Mouse (Mus musculus): Measurements from ENCODE around the gene Cux2. TPM values are rescaled to one million over a fixed set of nuclear protein-coding genes. Genes with fewer than 3 reads are reported as not detected.

Gene Cux2
- total RNA-seq, 2 experiments from 2014 or later = 24.8 to 27.0 TPM

DNA sequence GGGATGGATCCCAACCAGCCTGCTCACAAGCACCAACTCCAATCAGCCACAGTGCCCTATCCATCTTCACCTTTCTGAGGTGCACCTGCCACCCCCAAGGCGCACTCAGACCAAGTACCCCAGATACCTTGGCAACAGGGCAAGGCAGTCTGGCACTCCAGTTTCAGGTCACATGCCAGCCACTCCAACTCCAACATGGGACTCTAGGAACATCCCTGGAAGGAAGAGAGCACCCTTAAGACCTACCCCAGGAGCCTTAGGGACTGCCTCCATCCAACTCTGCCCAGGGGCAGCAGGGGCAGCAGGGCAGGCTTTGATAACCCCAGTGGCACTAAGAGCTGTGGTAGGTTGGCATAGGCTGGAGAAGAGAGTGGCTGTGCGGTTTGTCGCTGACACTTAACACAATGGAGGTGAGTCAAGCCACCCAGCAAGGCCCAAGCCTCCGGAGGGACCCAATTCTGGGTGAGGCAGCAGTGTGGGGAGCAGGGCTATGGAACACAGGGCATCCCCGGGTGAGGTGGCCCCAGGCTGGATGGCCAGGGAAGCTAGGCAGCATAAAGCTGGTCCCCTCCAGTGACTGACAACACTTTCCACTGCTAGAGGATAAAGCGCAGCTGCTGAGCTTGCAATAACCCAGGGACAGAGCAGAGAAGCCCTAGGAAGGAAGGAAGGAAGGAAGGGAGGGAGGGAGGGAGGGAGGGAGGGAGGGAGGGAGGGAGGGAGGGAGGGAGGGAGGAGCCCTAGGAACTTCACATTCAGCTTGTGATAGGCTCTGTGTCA, 217.3 kb downstream of the Cux2 start:
- intact Hi-C loops (cut with DNase I) = no loop called here
- DNase-seq = no peak

DNA sequence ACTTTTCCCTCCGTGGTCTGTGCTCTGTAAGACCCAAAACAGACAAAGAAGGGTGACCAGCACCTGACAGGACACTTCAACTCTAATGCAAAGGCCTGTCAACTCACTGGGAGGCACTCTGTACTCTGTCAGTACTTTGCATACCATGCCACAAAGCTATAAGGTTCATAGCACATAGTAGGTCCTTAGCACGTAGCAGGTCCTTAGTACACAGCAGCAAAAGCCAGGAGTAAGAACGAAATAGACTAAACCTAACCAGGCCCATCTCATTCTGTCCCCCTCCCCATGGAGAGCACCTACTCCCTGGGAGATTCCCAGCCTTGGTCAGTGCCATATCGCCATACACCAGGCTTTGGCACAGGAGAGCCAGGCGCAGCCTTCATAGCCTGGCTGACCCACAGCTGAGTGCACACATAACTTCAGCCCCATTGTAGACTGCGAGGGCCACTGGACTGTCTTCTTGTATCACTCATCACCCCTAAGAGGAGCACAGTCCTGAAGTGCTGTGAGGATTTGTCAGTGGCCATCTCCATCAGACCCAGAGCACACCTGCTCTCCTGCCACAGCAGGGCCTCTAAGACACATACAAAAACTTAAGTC, 218.8 kb downstream of the Cux2 start:
- no peak for DNase-seq
- intact Hi-C loops (cut with DNase I) = no loop called here

DNA sequence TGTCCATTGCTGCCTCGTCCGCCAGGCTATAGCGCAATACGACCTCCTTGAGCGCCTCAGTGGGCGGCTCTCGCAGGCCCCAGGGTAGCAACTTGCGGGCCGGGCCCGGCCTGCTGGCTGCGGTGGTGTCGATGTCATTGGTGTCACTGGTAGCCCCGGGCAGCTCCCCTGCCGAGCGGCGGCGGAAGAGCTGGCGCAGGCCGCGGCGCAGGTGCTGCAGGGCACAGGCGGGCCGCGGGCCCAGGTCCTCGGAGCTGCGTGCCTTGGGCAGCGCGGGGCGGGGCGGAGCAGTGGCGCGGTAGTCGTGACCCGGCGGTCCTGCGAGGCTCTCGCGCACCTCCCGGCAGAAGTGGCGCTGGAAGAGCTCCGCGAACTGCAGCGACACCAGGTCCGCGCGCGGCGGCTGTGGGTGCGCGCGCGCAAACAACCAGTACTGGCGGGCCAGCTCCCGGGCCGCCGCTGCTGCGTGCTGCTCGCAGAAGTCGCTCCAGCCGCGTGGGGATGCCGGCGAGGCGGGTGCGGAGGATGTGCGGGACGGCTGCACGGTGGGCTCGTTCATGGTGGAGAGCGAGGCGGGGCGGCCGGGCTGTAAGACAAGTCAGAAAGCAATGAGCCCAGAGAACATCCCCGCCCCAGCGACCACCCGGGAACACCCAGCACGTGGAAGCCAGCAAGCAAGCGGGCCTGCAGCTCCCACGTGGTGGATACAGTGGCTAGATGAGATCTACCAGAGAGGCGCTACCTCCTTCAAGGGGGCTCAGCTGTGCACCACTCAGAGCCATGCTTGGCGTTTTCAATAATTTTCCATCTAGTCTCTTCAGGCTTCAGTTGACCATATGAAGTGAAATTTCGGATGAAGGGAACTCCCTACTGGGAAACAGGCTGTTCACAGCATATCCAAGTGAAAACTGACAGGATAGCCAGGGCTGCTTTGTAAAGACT, 221.1 kb downstream of the Cux2 start:
- intact Hi-C loops (cut with DNase I) = no loop called here
- no peak for DNase-seq

DNA sequence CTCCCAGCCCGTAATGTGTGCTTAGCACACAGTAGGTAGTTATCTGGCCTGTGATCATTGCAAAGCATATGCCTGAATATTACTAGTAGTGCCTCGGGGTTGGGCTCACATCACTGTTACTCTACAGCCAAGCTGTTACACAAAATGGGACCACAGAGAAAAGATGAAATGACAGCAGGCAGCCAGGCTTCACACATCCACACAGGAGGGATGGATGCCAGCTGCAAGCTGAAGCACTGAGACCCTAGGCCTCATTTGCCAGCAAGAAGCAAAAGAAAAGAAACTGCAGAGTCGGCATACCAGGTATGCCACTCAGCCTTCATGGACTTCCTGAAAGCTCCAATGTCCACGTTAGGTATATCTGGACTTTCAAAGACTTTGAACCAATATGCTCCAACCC, 222.0 kb downstream of the Cux2 start:
- no peak for DNase-seq
- intact Hi-C loops (cut with DNase I) = no loop called here

DNA sequence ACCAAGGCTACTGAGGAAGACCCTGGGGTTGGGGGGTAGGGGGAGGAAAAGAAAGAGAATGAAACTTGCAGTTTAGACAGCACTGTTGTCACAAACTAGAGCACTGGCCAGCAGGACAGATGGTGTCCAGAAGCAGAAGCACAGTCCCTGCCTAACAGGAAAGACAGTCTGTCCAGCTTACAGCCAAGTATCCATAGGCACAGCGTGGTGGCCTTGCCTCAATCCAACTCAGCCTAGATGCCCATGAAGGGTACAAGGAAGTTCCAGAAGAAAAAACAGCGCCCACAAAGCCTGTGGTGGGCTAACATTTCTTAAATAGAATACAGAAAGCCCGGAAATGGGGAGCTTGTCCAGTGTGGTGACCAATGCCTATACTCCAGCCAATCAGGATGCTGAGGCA, 224.3 kb downstream of the Cux2 start:
- intact Hi-C loops (cut with DNase I) = no loop called here

DNA sequence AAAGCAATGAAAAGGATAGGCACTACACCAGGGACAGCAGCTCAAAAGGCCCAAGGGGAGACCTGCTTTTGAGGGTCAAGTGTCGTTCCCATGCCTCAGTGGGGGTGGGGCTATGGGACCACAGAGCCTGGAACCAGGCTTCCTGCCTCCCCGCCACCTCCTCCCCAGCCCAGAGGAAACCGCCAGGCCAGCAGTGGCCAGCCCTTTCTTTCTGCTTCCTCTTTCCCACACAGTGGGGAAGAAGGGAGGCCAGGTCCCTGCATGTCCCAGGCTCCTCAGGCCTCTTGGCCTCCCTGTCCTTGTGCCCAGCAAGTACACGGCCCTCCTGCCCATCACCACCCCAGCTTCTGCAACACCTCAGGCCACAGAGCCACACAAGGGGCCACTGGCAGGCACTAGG, 225.8 kb downstream of the Cux2 start:
- intact Hi-C loops (cut with DNase I) = no loop called here

More for the DNA sequence above, 224.3 kb downstream of the Cux2 start:
- DNase-seq = no peak

DNA sequence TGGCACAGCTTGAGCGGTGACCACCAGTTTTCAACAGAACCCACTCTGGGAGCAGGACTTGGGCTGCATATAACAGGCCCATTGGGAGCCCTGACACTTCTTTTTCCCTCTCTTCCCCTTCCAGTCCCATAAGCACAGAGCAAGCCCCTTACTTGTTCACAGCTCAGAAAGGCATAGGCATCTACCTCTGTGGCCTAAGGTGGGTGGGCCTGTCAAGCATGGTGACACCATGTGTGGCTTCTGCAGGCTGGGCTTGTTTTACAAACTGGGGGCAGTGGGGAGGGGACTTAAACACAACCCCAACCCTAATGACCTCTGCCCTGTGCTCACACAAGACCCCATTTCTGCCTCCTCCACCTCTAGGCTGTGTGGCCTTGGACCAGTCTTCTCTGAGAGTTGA, 226.2 kb downstream of the Cux2 start:
- intact Hi-C loops (cut with DNase I) = no loop called here
- DNase-seq = no peak

More for the DNA sequence above, 225.8 kb downstream of the Cux2 start:
- peak; percentile 62 to 66 for DNase-seq

DNA sequence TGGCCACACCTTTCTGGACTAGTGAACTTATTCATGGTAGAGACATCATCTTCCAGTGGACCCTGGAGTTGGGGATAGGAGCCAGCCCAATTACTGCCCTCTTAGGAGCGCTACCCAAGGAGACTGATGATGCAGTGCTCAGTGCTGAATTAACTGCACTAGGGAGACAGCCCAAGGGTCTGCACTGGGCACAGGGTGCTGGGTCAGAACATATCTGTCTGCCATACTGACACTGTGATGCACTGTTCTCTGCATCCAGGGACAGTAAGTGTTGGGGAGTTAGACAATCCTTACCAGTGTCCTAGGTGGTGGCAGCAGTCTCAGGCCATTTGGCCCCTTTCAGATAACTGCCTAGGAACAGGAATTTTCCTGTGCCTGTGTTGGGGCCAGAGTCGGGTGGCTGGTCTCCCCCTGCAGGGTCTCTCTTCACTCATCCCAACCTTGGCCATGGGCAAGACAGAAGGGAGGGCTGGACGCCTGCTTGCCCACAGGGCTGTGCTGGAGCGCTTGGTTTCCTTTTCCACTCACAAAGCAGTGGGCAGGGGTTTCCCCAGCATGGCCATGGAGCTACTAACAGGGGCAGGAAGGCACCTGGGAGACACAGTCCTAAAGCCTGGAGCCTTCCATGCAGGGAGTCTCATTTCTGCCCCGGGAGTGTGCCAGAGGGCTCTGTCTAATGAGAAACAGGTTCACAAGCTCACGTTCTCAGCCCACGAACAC, 227.0 kb downstream of the Cux2 start:
- intact Hi-C loops (cut with DNase I) = no loop called here
- DNase-seq = no peak

DNA sequence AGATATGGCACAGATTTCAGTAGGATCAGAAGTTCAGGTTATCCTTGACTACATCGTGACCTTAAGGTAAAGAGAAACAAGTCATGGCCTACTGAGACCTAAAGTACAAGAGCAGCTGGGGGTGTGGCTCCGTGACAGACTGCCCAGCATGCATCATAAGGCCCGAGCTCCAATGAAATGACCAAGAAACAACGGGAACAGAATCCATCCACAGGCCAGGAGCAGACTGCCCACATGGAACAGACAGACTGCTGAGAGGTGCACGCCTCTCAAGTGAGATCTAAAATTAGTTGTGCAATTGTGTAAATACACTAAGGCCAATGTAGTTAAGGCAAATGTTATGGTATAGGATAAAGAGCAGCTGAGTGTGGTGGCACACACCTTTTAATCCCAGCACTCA, 228.3 kb downstream of the Cux2 start:
- DNase-seq = no peak
- intact Hi-C loops (cut with DNase I) = no loop called here

DNA sequence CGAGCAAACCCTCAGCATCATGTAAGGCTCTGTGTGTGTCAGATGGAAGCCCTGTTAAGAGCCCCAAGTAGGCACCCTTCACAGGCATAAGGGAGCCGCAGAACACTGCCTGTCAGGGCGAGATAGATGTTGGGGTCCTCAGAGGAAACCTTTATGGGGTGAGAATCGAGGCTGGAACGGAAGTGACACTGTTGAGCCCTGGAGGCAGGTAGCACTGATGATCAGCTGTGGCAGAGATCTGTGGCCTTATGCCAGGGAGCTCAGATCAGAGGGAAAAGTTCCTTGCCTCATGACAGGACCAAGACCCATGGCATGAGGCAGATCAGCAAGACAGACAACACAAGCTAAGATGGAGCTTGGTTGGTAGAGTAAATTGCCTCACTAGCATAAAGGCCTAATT, 228.8 kb downstream of the Cux2 start:
- DNase-seq = peak in 1 of 2 experiments; percentile 4
- intact Hi-C loops (cut with DNase I) = no loop called here

DNA sequence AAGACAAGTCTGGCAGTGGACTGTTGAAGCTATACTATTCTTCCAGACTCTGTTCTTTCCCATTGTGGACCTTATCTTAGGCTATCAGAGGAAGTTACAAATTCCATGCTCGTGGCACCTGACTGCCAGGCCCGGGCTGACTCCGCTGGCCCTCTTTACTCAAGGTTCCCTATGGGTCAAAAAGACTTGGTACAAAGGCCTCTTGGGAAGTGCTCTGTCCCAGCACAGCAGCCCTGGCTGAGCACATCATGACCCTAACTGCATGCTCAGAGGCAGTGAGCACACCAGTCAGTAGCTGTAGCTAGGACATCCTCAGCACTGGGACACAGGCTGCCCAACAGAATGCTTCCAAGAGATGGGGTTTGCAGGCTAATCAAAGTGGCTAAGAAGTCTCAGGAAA, 229.2 kb downstream of the Cux2 start:
- DNase-seq = peak in 1 of 2 experiments; percentile 1
- intact Hi-C loops (cut with DNase I) = no loop called here

DNA sequence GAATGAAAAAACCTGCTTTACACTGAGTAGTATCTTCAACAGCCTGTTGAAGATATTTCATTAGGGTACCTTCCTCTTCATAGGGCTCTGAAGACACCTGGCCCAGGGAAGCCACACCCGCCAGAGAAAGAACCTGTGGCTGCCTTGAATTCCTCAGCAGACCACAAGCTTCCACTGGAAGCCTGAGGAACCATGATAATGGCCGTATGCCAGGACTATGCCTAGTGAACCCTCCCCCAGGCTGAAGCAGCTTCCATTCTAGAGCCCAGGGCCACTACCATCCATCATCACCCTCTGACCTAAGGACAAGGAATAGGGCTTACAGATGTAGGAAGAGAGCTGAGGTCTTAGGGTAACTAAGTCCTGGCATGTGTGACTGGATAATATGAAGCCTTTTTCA, 229.7 kb downstream of the Cux2 start:
- intact Hi-C loops (cut with DNase I) = no loop called here
- peak in 1 of 2 experiments; percentile 14 for DNase-seq

DNA sequence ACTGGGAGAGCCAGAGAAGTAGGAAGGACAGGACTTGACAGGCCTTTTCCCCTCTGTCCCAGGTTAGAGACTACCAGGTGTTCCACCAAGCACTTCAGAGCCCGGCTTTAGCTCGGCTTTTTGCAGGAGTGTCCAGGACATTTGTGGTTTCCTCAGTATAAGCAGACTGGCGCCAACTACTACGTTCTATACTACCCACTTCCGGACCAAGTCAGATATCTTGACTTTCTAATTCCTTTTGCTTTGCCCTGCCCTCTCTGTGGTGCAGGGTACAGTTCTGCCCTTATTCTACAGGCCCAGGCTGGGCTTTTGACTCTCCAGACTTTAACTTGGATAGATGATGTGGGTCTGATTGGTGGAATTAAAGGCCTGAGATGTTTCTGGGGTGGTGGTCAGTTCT, 230.3 kb downstream of the Cux2 start:
- peak in 1 of 2 experiments; percentile 0 for DNase-seq
- intact Hi-C loops (cut with DNase I) = no loop called here

DNA sequence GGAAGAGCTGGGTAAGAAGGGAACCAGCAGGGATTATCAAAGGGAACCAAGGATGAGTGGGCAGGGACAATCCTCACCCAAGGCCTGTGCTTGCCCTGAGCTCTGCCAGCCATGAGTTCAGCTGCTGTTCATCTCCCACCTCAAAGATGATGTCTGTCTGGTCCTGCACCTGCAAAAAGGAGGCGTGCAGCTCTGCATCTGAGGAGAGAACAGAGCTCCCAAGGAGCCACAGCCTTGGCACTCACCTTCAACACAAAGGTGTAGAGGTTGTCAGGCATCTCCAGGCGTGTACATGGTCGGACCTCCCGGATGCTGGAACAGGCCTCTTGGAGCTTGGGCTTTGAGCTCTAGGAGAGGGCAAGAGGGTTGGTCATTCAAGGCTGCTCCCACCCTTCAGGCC, 231.0 kb downstream of the Cux2 start:
- intact Hi-C loops (cut with DNase I) = no loop called here
- peak in 1 of 2 experiments; percentile 4 for DNase-seq

DNA sequence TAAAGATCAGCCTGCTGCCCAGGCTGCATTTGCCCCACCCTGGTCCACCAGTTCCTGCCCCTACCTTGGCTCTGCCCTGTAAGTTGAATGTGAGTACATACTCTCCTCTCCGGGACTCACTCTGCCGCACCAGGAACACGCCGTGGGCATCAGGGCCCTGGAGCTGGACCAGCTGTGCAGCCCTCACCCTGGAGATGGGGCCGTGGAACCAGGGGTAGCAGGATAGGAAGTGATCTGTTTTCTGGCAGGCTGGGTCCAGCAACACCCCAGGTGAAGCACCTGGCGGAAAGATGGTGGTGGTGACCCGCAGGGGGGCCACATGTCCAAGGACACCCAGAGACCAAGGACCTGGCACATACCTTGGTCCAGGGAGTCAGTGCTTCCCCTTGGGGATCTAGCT, 231.5 kb downstream of the Cux2 start:
- intact Hi-C loops (cut with DNase I) = no loop called here
- DNase-seq = peak in 1 of 2 experiments; percentile 2

DNA sequence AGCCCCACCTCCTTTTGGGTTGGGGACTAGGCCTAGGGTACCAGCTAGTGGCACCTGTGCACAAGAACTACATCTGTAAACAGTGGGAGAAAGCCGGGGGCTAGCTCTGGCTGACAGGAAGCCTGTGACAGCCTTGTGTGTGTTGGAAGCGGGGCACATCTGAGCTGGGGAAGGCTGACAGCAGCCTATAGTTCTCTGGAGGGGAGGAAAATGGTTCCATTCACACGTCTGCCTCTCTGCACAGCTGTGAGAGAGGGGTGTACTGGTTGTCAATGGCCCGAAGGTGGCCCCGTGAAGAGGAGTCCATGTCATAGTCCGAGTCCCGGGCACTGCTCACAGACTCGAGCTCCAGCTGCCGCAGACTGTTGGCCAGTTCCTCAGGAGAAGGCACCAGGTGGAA, 232.4 kb downstream of the Cux2 start:
- no peak for DNase-seq
- intact Hi-C loops (cut with DNase I) = no loop called here

DNA sequence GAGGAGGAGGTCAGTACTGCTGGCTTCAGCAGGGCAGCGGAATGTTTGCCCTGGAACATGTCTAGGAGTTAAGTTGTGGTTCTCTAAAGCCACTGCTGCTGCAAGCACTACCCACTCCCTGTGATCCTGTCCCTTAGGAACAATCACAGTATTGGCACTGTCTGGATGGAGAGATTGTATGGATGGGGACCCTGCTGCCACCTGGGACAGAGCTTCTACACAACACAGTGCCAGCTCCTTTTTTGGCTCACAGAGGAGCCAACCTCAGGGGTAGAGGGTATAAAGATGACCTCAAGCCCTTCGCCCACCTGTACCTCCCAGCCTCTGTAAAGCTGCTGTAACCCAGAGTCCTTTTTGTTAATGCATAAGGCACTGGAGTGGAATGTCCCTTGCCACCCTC, 233.3 kb downstream of the Cux2 start:
- intact Hi-C loops (cut with DNase I) = no loop called here

DNA sequence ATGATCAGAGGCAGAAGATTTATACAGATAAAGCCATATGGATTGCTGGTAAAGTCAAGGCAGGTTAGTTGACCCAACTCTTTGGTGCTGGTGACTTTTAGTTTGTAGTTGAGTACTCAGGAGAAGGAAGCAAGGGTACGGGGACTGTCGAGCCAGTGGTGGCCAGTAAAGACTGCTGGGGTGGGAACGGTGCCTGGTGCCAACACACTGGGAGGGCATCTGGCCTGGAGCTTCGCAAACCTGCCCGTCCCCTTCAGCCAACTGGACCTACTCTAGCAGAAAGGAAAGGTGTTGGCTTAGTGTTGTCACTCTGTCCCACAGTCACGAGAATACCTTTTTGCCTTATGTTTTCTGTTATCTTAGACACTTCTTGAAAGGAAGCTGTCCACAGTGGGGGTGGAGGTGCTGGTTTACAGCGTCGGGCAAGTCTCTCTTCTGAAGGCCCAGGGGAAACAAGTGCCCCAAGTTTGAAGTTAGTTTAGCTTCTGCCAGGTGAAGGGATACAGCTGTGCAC, 234.0 kb downstream of the Cux2 start:
- intact Hi-C loops (cut with DNase I) = loop anchor here (1.0 kb wide), 1 partner anchor 26 kb away; no protein-coding TSS in a partner anchor
- DNase-seq = peak in 1 of 2 experiments; percentile 5

More for the DNA sequence above, 233.3 kb downstream of the Cux2 start:
- no peak for DNase-seq

DNA sequence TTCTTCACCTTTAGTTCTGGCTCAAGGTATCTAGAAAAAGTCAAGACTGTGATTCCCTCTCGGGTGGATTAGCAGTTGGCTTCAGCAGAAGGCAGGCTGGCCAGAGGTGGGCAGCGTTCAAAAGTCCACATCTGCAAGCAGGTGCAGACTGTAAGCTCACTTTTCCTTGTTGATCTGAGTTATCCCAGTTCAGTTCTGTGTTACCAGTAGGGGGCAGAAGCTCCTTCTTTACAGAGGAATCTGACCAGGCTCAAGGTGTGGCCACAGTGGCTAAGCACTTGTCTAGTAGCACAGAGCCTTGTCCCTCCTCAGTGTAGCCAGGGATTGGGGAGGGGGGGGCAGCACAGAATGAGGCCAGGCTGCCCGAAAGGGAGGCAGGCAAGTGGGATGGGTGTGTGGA, 234.8 kb downstream of the Cux2 start:
- peak; percentile 73 to 79 for DNase-seq
- intact Hi-C loops (cut with DNase I) = loop anchor here (1.0 kb wide), 1 partner anchor 27 kb away; no protein-coding TSS in a partner anchor

DNA sequence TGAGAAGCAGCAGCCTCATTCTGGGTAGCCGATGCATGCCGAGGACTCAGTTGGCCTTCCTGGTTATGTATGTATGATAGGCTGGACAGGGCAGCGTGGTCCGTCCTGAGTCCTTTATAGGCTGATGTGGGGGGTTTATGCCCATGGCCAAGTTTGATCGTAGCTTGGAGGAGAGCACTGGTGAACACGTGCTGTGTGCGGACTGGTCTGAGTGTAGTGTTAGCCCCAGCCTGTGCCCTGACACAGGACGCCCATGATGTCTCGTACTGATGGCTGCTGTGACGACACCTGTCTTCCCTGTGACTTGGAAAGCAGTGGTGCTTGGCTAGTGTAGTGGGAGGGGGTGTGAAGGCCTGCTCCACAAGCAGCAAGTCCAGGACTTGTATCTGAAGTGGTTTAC, 236.2 kb downstream of the Cux2 start:
- no peak for DNase-seq
- intact Hi-C loops (cut with DNase I) = no loop called here

All from heart, postnatal 14 days (tissue).